Mouse (Mus musculus): ENCODE measurements around the gene Anapc10. TPM values are rescaled to one million over a fixed set of nuclear protein-coding genes. Genes with fewer than 3 reads are reported as not detected.
"Not testable (repeated sequence)": the region's sequence is repeated elsewhere in the genome, so short reads cannot be mapped to it uniquely, and the experiment has no call there.

Gene Anapc10
- polyA plus RNA-seq (2012; rRNA removed): 0.81 and 1.1 TPM in 2 replicates

- under 1% methylated on average over 73 of the region's 73 CpGs for WGBS
- DNase-seq (ENCODE audit: low read depth, low spot score): peak; percentile 96
Measured at GRCm38 (mm10) chr8:79711064-79711961, at the start of gene Anapc10, which contains the start of gene Abce1. Anapc10 (plus strand) TSS chr8:79711820. Abce1 (minus strand) TSS chr8:79711740.

- 77% methylated on average over 4 of the region's 4 CpGs for WGBS
- no peak for DNase-seq (ENCODE audit: low read depth, low spot score)
Measured at GRCm38 (mm10) chr8:79676461-79676860, 35.2 kb upstream of the Anapc10 start.

GRCm38 (mm10) chr8:79679005-79679404 is 32.6 kb upstream of the Anapc10 start:
- WGBS: 66% methylated on average over 5 of the region's 5 CpGs
- DNase-seq (ENCODE audit: low read depth, low spot score): no peak

- 37% methylated on average over 10 of the region's 10 CpGs for WGBS
Measured at GRCm38 (mm10) chr8:79680083-79680482, 31.5 kb upstream of the Anapc10 start.

GRCm38 (mm10) chr8:79680555-79680954 is 31.1 kb upstream of the Anapc10 start:
- WGBS: 2% methylated on average over 34 of the region's 34 CpGs
- DNase-seq (ENCODE audit: low read depth, low spot score): peak; percentile 2

More at GRCm38 (mm10) chr8:79680083-79680482, 31.5 kb upstream of the Anapc10 start:
- not testable (repeated sequence) for DNase-seq (ENCODE audit: low read depth, low spot score)

- no peak for DNase-seq (ENCODE audit: low read depth, low spot score)
- 33% methylated on average over 2 of the region's 2 CpGs for WGBS
Measured at GRCm38 (mm10) chr8:79680965-79681364, 30.7 kb upstream of the Anapc10 start.

- DNase-seq (ENCODE audit: low read depth, low spot score): not testable (repeated sequence)
- WGBS: 93% methylated on average over 5 of the region's 5 CpGs
Measured at GRCm38 (mm10) chr8:79685927-79686326, 25.7 kb upstream of the Anapc10 start.

- no peak for DNase-seq (ENCODE audit: low read depth, low spot score)
- WGBS: 76% methylated on average over 2 of the region's 2 CpGs
Measured at GRCm38 (mm10) chr8:79692531-79692930, 19.1 kb upstream of the Anapc10 start.

GRCm38 (mm10) chr8:79706687-79707086 is 4.9 kb upstream of the Anapc10 start:
- 81% methylated on average over 3 of the region's 3 CpGs for WGBS
- DNase-seq (ENCODE audit: low read depth, low spot score): no peak

GRCm38 (mm10) chr8:79712676-79713075 is 1.1 kb downstream of the Anapc10 start:
- no peak for DNase-seq (ENCODE audit: low read depth, low spot score)
- WGBS: 37% methylated on average over 6 of the region's 6 CpGs

GRCm38 (mm10) chr8:79721537-79721936 is 9.9 kb downstream of the Anapc10 start:
- no peak for DNase-seq (ENCODE audit: low read depth, low spot score)

- DNase-seq (ENCODE audit: low read depth, low spot score): no peak
Measured at GRCm38 (mm10) chr8:79723308-79723707, 11.7 kb downstream of the Anapc10 start.

- no peak for DNase-seq (ENCODE audit: low read depth, low spot score)
- WGBS: 48% methylated on average over 3 of the region's 3 CpGs
Measured at GRCm38 (mm10) chr8:79724589-79724988, 13.0 kb downstream of the Anapc10 start.

GRCm38 (mm10) chr8:79727900-79728299 is 16.3 kb downstream of the Anapc10 start:
- no peak for DNase-seq (ENCODE audit: low read depth, low spot score)

GRCm38 (mm10) chr8:79734304-79734703 is 22.7 kb downstream of the Anapc10 start:
- WGBS: 12% methylated on average over 2 of the region's 2 CpGs

More at GRCm38 (mm10) chr8:79727900-79728299, 16.3 kb downstream of the Anapc10 start:
- WGBS: 100% methylated on average over 1 of the region's 1 CpGs

GRCm38 (mm10) chr8:79748171-79748570 is 36.6 kb downstream of the Anapc10 start:
- 64% methylated on average over 2 of the region's 2 CpGs for WGBS

More at GRCm38 (mm10) chr8:79734304-79734703, 22.7 kb downstream of the Anapc10 start:
- DNase-seq (ENCODE audit: low read depth, low spot score): no peak

GRCm38 (mm10) chr8:79748591-79748990 is 37.0 kb downstream of the Anapc10 start:
- WGBS: 58% methylated on average over 4 of the region's 4 CpGs
- no peak for DNase-seq (ENCODE audit: low read depth, low spot score)

More at GRCm38 (mm10) chr8:79748171-79748570, 36.6 kb downstream of the Anapc10 start:
- no peak for DNase-seq (ENCODE audit: low read depth, low spot score)

- 60% methylated on average over 2 of the region's 2 CpGs for WGBS
- no peak for DNase-seq (ENCODE audit: low read depth, low spot score)
Measured at GRCm38 (mm10) chr8:79750305-79750704, 38.7 kb downstream of the Anapc10 start.

GRCm38 (mm10) chr8:79794873-79795272 is 83.3 kb downstream of the Anapc10 start:
- DNase-seq (ENCODE audit: low read depth, low spot score): not testable (repeated sequence)
- WGBS: 77% methylated on average over 2 of the region's 2 CpGs

- no peak for DNase-seq (ENCODE audit: low read depth, low spot score)
- 72% methylated on average over 7 of the region's 7 CpGs for WGBS
Measured at GRCm38 (mm10) chr8:79796690-79797089, 85.1 kb downstream of the Anapc10 start.

- no peak for DNase-seq (ENCODE audit: low read depth, low spot score)
- 66% methylated on average over 6 of the region's 6 CpGs for WGBS
Measured at GRCm38 (mm10) chr8:79804499-79804898, 92.9 kb downstream of the Anapc10 start.

Data from large intestine, adult 2 months (tissue).